30 mouse cellular contexts compared by ENCODE assay signal in the genomic region with DNA sequence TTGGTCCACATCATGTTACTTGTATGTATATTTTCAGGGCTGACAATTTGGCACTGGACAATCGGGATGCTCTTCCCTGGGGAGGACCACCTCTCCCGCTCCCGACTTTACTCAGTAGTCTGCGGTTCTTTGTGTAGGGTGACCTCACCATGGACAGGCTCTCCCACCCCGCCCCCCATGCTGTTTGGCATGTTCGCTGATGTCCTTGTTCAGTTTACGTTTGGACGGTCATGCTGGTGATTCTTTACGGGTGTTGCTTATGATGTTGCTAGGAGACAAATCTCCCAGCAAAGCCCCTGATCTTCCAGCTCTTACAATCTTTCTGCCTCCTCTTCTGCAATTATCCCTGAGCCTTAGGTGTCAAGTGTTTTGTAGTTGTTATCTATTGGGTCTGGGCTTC. TPM values are rescaled to one million over a fixed set of nuclear protein-coding genes. Genes with fewer than 3 reads are reported as not detected.
A peak's percentile ranks its signal among the peaks of the same experiment; 100 is the strongest.
DNase-seq lines count a peak whose midpoint lies in the region; ATAC-seq and TF ChIP-seq lines count a peak whose summit lies in the region.
"Had no signal": no experiment of that assay in that cellular context is flagged by ENCODE, and none has a peak within 500 bp of the region (broad histone marks: within the 10 kb centered on the region; RNA-seq: fewer than 3 reads in every experiment).

No protein-coding gene starts in this region.

- H3K9me3 ChIP-seq in intestine, embryonic 14.5 days (ENCODE audit: control insufficient read depth, low read length), result no peaks in the 10 kb centered on the region
- no peaks in the 10 kb centered on the region for H3K9me3 ChIP-seq in intestine, postnatal 0 days (ENCODE audit: control insufficient read depth)
- H3K9me3 ChIP-seq in midbrain, postnatal 0 days (ENCODE audit: low read length), result no peaks in the 10 kb centered on the region
- no peaks in the 10 kb centered on the region for H3K9me3 ChIP-seq in midbrain, embryonic 10.5 days (replicated peaks)
- no peaks in the 10 kb centered on the region for H3K9me3 ChIP-seq in stomach, embryonic 14.5 days (ENCODE audit: control insufficient read depth, low read depth, low read length)
- H3K9me3 ChIP-seq: embryonic facial prominence, embryonic 10.5 days; forebrain, embryonic 15.5 days; heart, embryonic 13.5 days; hindbrain, embryonic 13.5 days; midbrain, embryonic 15.5 days; neural tube, embryonic 13.5 days had no signal

- H3K4me2 ChIP-seq in intestine, embryonic 14.5 days (ENCODE audit: low read length), result 0 out of 2 replicates have a peak overlapping the region, but pooled peaks have one; percentile 8
- no peak overlapping the region for H3K4me2 ChIP-seq in intestine, postnatal 0 days (replicated peaks; ENCODE audit: low read depth)
- H3K4me2 ChIP-seq in midbrain, postnatal 0 days (ENCODE audit: low read depth, low read length, poor library complexity, severe bottlenecking), result no peak overlapping the region
- H3K4me2 ChIP-seq in stomach, embryonic 14.5 days (replicated peaks; ENCODE audit: low read depth, low read length), result no peak overlapping the region
- H3K4me2 ChIP-seq: forebrain, embryonic 15.5 days; heart, embryonic 13.5 days; hindbrain, embryonic 13.5 days; midbrain, embryonic 15.5 days; neural tube, embryonic 13.5 days had no signal

- TF ChIP-seq CTCF in intestine, postnatal 0 days (IDR thresholded peaks at IDR 0.05; ENCODE audit: low read depth), result no peak
- TF ChIP-seq CTCF in midbrain, postnatal 0 days (IDR thresholded peaks at IDR 0.05), result no peak

- no peak overlapping the region for H3K9ac ChIP-seq in intestine, embryonic 14.5 days (ENCODE audit: low read length)
- no peak overlapping the region for H3K9ac ChIP-seq in intestine, postnatal 0 days (ENCODE audit: low read depth, low read length)
- no peak overlapping the region for H3K9ac ChIP-seq in midbrain, postnatal 0 days (replicated peaks; ENCODE audit: low read length, poor library complexity, severe bottlenecking)
- no peak overlapping the region for H3K9ac ChIP-seq in stomach, embryonic 14.5 days (replicated peaks; ENCODE audit: low read depth, low read length)
- H3K9ac ChIP-seq: forebrain, embryonic 15.5 days; heart, embryonic 13.5 days; hindbrain, embryonic 13.5 days; midbrain, embryonic 15.5 days; neural tube, embryonic 13.5 days had no signal

- 25% methylated on average over 9 of the region's 9 CpGs for WGBS in intestine, embryonic 14.5 days
- WGBS in intestine, postnatal 0 days, result 27% methylated on average over 9 of the region's 9 CpGs
- 34% methylated on average over 9 of the region's 9 CpGs for WGBS in midbrain, postnatal 0 days
- 66% methylated on average over 9 of the region's 9 CpGs for WGBS in midbrain, embryonic 10.5 days
- WGBS in stomach, embryonic 14.5 days, result 35% methylated on average over 9 of the region's 9 CpGs

- no peak overlapping the region for H3K4me3 ChIP-seq in intestine, embryonic 14.5 days (ENCODE audit: low read depth, low read length)
- no peak overlapping the region for H3K4me3 ChIP-seq in intestine, postnatal 0 days (ENCODE audit: low read depth, low read length)
- H3K4me3 ChIP-seq in midbrain, postnatal 0 days (ENCODE audit: low read depth, low read length), result no peak overlapping the region
- no peak overlapping the region for H3K4me3 ChIP-seq in midbrain, embryonic 10.5 days
- no peak overlapping the region for H3K4me3 ChIP-seq in stomach, embryonic 14.5 days (ENCODE audit: low read depth, low read length)
- H3K4me3 ChIP-seq: embryonic facial prominence, embryonic 10.5 days; forebrain, embryonic 15.5 days; heart, adult 2 months; heart, embryonic 13.5 days; hindbrain, embryonic 13.5 days; layer of hippocampus, adult 2 months; midbrain, embryonic 15.5 days; myocyte; neural tube, embryonic 13.5 days had no signal

- no peaks in the 10 kb centered on the region for H3K36me3 ChIP-seq in intestine, embryonic 14.5 days (ENCODE audit: control insufficient read depth, insufficient read depth, low read length)
- H3K36me3 ChIP-seq in intestine, postnatal 0 days (ENCODE audit: control insufficient read depth, insufficient read depth), result no peaks in the 10 kb centered on the region
- no peaks in the 10 kb centered on the region for H3K36me3 ChIP-seq in midbrain, postnatal 0 days (ENCODE audit: insufficient read depth, low read length)
- no peaks in the 10 kb centered on the region for H3K36me3 ChIP-seq in midbrain, embryonic 10.5 days
- no peaks in the 10 kb centered on the region for H3K36me3 ChIP-seq in stomach, embryonic 14.5 days (ENCODE audit: control insufficient read depth, insufficient read depth, low read length)
- H3K36me3 ChIP-seq: embryonic facial prominence, embryonic 10.5 days; forebrain, embryonic 15.5 days; heart, embryonic 13.5 days; hindbrain, embryonic 13.5 days; midbrain, embryonic 15.5 days; neural tube, embryonic 13.5 days had no signal

- peaks cover 21% of the 10 kb centered on the region for H3K4me1 ChIP-seq in intestine, embryonic 14.5 days (replicated peaks; ENCODE audit: control insufficient read depth, insufficient read depth, low read length)
- H3K4me1 ChIP-seq in intestine, postnatal 0 days (replicated peaks; ENCODE audit: control insufficient read depth, insufficient read depth, low read length), result no peaks in the 10 kb centered on the region
- no peaks in the 10 kb centered on the region for H3K4me1 ChIP-seq in midbrain, postnatal 0 days (ENCODE audit: insufficient read depth, low read length)
- peaks cover 28% of the 10 kb centered on the region for H3K4me1 ChIP-seq in midbrain, embryonic 10.5 days
- peaks cover 14% of the 10 kb centered on the region for H3K4me1 ChIP-seq in stomach, embryonic 14.5 days (ENCODE audit: control insufficient read depth, insufficient read depth, low read length)

- no peaks in the 10 kb centered on the region for H3K27me3 ChIP-seq in intestine, embryonic 14.5 days (replicated peaks; ENCODE audit: control insufficient read depth, insufficient read depth, low read length)
- no peaks in the 10 kb centered on the region for H3K27me3 ChIP-seq in intestine, postnatal 0 days (replicated peaks; ENCODE audit: control insufficient read depth, insufficient read depth, low read length)
- no peaks in the 10 kb centered on the region for H3K27me3 ChIP-seq in midbrain, postnatal 0 days (ENCODE audit: insufficient read depth, low read length)
- no peaks in the 10 kb centered on the region for H3K27me3 ChIP-seq in midbrain, embryonic 10.5 days (ENCODE audit: low read depth, poor library complexity, severe bottlenecking)
- no peaks in the 10 kb centered on the region for H3K27me3 ChIP-seq in stomach, embryonic 14.5 days (ENCODE audit: control insufficient read depth, insufficient read depth, low read length)
- H3K27me3 ChIP-seq: forebrain, embryonic 15.5 days; heart, embryonic 13.5 days; hindbrain, embryonic 13.5 days; midbrain, embryonic 15.5 days; neural tube, embryonic 13.5 days had no signal

- no peak overlapping the region for H3K27ac ChIP-seq in intestine, embryonic 14.5 days (ENCODE audit: low read depth)
- no peak overlapping the region for H3K27ac ChIP-seq in intestine, postnatal 0 days (ENCODE audit: low read depth, low read length)
- no peak overlapping the region for H3K27ac ChIP-seq in midbrain, postnatal 0 days (ENCODE audit: low read depth, low read length)
- no peak overlapping the region for H3K27ac ChIP-seq in midbrain, embryonic 10.5 days (replicated peaks)
- no peak overlapping the region for H3K27ac ChIP-seq in stomach, embryonic 14.5 days (ENCODE audit: low read length)
- H3K27ac ChIP-seq: forebrain, embryonic 15.5 days; heart, adult 2 months; heart, embryonic 13.5 days; hindbrain, embryonic 13.5 days; layer of hippocampus, adult 2 months; midbrain, embryonic 15.5 days; neural tube, embryonic 13.5 days had no signal

- no peak for DNase-seq in intestine, embryonic 14.5 days (ENCODE audit: low spot score)
- DNase-seq in midbrain, postnatal 0 days (ENCODE audit: low spot score), result peak; percentile 20
- no peak for DNase-seq in midbrain, embryonic 10.5 days (ENCODE audit: low spot score)
- DNase-seq in spleen, postnatal 10 days (ENCODE audit: low spot score in 2 of 2), result no peak
- DNase-seq: adrenal gland, postnatal 25 days; cerebellum, adult 11 months; cerebellum, adult 9-11 months; gastrocnemius, postnatal 36 days; heart, adult 2 months; kidney, postnatal 25 days had no signal

- no peak; the same call in 1 of the 2 replicates for ATAC-seq in intestine, embryonic 14.5 days (replicated peaks; ENCODE audit: low FRiP score, low TSS enrichment, low read depth)
- ATAC-seq in intestine, postnatal 0 days, result no peak
- no peak for ATAC-seq in midbrain, postnatal 0 days (ENCODE audit: low FRiP score)
- 0 out of 2 replicates have a peak, but pooled peaks have one; percentile 43 for ATAC-seq in stomach, embryonic 14.5 days (ENCODE audit: insufficient number of reproducible peaks, insufficient read depth, low FRiP score, low read depth)
- ATAC-seq in activated CD4-positive, CD25-positive, alpha-beta regulatory T cell, adult 4 months, result no peak
- ATAC-seq: CD4-positive, CD25-positive, alpha-beta regulatory T cell, adult 4 months; forebrain, embryonic 15.5 days; midbrain, embryonic 15.5 days had no signal

RNA-seq across cellular contexts. Expression of a gene that starts 15.0 kb away (rescaled TPM):
- polyA plus RNA-seq in intestine, embryonic 14.5 days (2014; fragmentation: Nextera tagmentation; extraction: Ambion mirVana), result not detected in 2 replicates
- not detected in 2 replicates for polyA plus RNA-seq in intestine, postnatal 0 days (2015; fragmentation: Nextera tagmentation; extraction: Ambion mirVana)
- total RNA-seq in midbrain, postnatal 0 days (2014; rRNA removed), result not detected in 2 replicates
- polyA plus RNA-seq in midbrain, postnatal 0 days (2015; fragmentation: Nextera tagmentation; extraction: Ambion mirVana), result 0.22 TPM in 1 of 2 replicates, not detected in the other
- not detected in 2 replicates for polyA plus RNA-seq in midbrain, embryonic 10.5 days (2016; fragmentation: Nextera tagmentation; extraction: Ambion mirVana)
- polyA plus RNA-seq in stomach, embryonic 14.5 days (2014; fragmentation: Nextera tagmentation; extraction: Ambion mirVana), result not detected in 2 replicates
- not detected for polyA plus RNA-seq in activated CD4-positive, CD25-positive, alpha-beta regulatory T cell, adult 4 months (2017; shearing (Covaris generic))
- total RNA-seq: adrenal gland, postnatal 25 days; common myeloid progenitor, adult 5-6 weeks; gastrocnemius, postnatal 36 days; heart, adult 2 months; heart, postnatal 25 days; layer of hippocampus, adult 2 months; layer of hippocampus, postnatal 25 days; liver, adult 2 months; megakaryocyte, adult 5-6 weeks had no signal
- polyA plus RNA-seq: CD4-positive, CD25-positive, alpha-beta regulatory T cell, adult 4 months; embryonic facial prominence, embryonic 10.5 days; forebrain, embryonic 15.5 days; heart, adult 2 months; heart, embryonic 13.5 days; hindbrain, embryonic 13.5 days; kidney, embryonic 14.5 days; limb, embryonic 11.5 days; liver, adult 2 months; liver, embryonic 16.5 days; myocyte; neural tube, embryonic 13.5 days had no signal

RNA-seq across cellular contexts. Expression of a gene that starts 59.4 kb away (rescaled TPM):
- 11.1 and 12.4 TPM in 2 replicates for polyA plus RNA-seq in intestine, embryonic 14.5 days (2014; fragmentation: Nextera tagmentation; extraction: Ambion mirVana)
- 4.1 and 4.4 TPM in 2 replicates for polyA plus RNA-seq in intestine, postnatal 0 days (2015; fragmentation: Nextera tagmentation; extraction: Ambion mirVana)
- 38.0 and 39.8 TPM in 2 replicates for total RNA-seq in midbrain, postnatal 0 days (2014; rRNA removed)
- polyA plus RNA-seq in midbrain, postnatal 0 days (2015; fragmentation: Nextera tagmentation; extraction: Ambion mirVana), result 22.7 and 24.0 TPM in 2 replicates
- polyA plus RNA-seq in midbrain, embryonic 10.5 days (2016; fragmentation: Nextera tagmentation; extraction: Ambion mirVana), result 16.2 and 18.1 TPM in 2 replicates
- 11.2 and 12.6 TPM in 2 replicates for polyA plus RNA-seq in stomach, embryonic 14.5 days (2014; fragmentation: Nextera tagmentation; extraction: Ambion mirVana)
- polyA plus RNA-seq in activated CD4-positive, CD25-positive, alpha-beta regulatory T cell, adult 4 months (2017; shearing (Covaris generic)), result 1 to 10 TPM; 3.9 to 5.3 TPM
